Mouse (Mus musculus) frontal cortex, postnatal 10 days (tissue): ENCODE data around the gene Timm50.

ENCODE experiments used
- DNase-seq, 2 experiments: peaks; one replicate each; pipeline ENCODE4 v3.0.0; 2022; ENCODE audit warnings: low spot score in 2 of 2, mixed read lengths in 1 of 2

The Timm50 gene

DNA sequence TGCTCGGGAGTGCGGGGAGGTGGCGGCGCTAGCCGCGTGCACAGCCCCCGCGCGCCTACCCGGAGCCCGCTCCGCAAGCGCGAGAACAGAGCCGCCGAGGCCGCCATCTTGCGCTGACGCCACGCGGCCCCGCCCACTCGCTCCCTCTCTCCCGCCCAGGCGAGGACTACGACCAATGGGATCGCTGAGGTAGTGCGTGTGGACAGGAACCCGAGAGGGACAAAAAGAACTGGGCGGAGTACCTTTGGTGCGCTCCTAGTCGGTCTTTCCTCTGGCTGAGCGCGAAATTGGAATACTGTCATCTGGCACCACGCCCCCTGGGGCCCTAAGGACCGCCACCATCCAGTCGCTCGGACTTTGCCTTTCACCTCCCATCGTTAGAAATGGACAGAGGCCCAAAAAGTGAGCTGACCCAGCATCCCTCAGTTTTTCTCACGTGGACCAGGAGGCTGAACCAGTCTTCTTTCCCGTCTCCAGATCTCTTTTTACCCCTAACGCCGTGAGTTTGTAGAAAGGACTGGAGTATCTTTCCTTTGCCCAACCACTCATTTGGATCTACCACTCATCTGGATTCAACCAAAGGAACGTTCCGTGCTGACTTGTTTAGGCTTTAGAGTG is at the start of gene Timm50:
Gene Timm50, minus strand, starts transcription at position 147 of the 618 bp plus-strand sequence.
- DNase-seq: peak; percentile 97 to 98

DNA sequence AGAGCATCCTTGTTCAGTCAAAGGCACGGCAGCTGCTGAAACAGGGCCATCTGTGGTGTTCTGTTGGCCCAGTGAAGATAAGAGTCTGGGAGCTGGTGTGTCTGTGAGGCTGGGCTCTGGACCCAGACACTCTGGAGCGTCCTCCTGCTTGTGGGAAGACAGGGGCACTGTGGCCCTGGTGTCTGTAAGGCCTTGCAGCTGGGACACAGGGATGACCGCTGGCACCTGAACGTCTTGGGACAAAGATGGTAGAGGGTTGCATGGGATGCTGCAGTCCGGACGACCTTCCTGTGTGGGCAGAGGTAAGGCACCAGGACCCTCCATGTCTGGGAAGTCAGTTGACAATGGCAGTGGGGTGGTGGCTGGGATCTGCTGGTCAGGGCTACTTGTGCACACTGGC is 48.4 kb upstream of the Timm50 start:
- DNase-seq: no peak

DNA sequence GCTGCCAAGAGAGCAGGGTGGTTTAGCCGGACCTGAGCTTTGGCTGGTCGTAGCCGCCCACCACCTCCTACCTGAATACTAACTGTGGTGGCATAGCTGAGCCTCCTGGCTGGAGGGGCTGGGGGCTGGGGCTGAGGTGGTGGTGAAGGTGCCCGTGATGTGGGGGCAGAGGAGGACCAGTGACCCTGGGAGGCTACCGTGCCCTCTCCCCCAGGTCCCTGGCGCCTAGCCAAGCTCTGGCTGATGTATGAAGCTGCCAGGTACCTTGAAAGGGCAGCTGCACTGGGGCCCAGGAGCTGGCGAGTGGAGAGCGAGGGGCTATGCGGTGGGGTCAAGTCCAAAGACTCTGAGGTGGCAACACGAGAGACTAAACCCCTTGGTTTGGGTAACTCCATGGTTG is 48.0 kb upstream of the Timm50 start:
- DNase-seq: no peak

DNA sequence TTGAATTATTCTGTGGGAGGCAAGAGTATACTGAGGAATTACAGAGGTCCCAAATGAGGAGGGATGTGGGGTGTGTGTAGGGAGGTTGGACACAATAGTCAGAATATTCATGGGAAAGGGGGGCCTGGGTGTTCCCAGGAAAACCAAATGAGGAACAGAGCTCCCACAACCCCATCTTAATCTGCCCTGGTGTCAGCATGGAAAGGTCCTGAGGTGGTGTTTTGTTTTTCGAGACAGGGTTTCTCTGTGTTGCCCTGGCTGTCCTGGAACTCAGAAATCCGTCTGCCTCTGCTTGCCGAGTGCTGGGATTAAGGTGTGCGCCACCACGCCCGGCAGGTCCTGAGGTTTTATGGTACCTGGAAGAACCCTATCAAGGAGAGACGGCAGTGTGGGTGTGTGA is 46.6 kb upstream of the Timm50 start:
- DNase-seq: no peak

DNA sequence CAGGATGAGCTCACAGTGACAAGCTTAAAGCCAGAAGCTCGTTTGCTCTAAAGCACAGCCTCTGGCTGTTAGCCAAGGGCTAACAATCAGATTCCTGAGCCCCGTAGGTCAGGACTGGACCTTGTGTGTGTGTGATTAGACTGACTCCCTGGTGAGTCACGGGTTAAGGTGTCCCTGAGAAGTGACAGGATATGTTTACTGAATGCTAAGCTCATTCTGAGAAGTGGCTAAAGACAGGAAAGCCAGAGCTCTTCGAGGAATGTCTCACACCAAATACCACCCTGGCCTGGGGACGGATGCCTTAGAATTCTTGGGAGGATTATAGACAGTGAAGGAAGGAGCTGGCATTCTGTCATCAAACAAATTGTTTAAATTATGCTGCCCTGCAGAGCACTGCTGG is 46.1 kb upstream of the Timm50 start:
- DNase-seq: no peak

DNA sequence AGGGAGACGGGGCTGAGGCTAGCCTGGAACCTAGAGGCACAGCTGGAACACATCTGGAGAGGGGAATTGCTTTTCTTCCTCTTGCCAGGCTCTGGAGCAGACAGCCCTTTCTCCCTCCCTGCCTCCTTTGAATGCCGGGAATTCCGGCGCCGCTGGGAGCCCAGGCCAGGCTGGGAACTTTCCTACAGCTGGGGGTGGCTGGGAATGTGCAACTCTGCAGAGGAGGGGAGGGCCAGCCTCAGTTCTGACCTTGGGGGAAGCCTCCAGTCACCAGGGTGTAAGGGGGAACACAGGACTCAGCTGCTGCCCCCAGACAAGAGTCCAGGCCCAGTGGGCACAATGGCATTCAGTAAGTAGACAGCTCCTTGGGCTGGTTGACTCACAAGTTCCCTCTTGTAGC is 45.1 kb upstream of the Timm50 start:
- DNase-seq: no peak

DNA sequence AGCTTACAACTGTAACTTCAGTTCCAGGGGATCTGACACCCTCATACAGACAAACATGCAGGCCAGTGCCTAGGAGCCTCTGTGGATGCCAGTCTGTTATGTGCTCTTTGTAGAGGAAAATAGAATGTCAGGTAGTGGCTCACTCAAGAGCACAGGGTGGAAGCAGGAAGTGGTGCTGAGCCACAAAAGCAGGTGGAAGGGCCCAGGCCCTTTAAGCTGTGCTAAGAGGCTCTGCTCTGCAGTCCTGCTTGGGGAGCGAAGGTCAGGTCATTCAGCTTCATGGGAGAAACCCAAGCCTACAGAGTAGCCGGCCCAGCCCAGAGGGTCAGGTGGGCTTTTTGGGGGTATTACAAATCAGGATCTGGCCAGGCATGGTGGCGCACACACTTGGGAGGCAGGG is 43.3 kb upstream of the Timm50 start:
- no peak for DNase-seq

DNA sequence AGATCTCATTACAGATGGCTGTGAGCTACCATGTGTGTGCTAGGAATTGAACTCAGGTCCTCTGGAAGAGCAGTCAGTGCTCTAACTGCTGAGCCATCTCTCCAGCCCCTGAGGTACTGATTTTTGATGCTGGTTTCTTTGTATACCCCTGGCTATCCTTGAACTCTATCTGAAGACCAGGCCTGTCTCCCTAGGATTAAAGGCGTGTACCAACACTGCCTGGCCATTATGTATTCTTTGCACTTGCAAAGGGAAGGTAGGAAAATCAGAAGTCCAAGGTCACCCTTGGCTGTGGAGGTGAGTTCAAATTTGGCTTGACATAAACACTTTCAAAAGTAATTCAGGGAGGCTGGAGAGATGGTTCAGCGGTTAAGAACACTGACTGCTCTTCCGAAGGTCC is 42.7 kb upstream of the Timm50 start:
- DNase-seq: no peak

DNA sequence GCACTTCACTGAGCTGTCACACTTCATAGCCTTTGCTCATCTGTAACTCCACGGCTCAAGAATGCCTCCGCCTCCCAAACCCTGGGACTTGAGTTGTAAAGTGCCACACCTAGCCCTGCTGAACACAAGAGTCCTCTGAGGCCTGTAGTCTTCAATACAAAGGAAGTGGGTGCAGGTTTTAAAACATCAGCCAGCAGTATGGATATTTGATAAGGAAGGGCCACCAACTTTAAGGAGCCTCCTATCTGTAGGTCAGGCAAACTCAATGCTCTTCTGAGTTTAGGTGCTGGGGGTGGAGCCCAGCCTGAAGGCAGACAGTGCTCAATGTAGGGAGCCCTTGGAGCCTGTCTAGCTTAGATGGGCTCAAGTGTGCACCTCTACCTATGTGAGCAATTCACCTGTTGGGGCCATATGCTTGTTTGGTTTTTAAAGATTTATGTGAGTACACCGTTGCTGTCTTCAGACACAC is 42.3 kb upstream of the Timm50 start:
- DNase-seq: no peak

DNA sequence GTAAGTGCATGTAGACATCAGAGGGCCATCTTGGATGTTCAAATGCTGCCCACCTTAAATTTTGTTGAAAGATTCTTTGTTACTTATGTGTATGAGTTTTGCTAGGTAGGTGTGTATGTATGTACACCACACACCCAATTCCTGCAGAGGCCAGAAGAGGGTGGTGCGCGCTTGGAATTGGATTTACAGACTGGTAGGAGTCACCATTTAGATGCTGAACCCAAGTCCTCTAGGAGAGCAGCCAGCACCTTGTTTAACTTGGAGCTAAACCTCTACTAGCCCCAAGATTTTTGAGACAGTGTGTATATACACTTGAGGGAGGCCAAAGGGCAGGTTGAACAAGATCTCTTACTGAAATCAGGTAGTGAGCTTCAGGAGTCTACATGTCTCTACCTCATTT is 41.4 kb upstream of the Timm50 start:
- no peak for DNase-seq

DNA sequence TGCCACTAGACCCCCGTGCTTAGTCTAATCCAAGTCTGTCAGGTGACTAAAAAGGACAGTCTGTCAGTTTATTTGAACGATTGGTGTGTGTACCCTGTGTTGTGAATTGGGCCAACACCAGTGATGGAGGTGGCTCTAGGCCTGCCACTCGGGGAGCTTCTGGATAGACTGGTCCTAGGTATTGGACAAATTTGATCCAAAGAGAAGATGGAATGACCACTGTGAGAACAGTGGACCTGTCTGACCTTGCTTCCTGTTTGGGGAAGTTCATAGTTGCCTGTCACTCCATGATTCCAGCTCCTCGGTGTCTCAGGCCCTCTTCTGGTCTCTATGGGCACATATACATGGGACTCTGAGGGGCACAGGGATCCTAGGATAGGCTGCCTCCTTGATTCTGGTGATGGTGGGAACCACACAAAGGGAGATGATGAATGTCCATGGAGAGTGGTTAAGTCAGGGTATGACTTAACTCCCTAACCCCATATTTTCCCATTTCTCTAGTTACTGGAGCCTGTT is 39.9 kb upstream of the Timm50 start:
- no peak for DNase-seq

DNA sequence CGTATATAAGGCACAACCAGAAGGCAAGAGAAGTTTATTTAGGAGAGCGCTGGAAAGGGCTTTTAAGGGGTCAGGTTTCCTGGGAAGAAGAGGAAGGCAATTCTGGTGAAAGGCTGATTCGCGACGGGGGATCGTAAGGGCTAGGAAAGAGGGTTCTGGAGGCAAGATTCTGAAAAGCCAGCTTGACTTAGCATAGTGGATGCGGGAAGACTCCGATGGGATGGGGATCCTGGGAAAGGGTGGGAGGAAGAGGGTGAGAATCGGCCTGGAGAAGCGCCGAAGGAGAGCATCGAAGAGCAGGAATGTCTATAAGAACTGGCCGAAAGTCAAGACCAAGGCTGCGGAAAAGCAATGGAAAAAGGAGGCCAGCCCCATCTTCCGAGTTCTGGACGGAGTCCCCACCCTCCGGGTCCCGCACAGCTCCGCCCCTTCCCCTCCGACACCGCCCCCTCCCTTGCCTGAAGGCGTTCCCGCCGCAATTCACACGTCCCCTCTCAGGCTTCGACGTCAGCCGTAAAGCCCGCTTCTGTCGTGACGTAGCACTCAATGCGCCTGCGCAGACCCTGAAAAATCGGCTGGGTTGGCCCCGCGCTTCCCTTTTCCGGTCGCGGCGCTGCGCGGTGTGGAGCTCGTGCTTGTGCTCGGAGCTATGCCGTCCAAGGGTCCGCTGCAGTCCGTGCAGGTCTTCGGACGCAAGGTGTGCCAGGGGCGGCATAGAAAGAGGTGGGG is 38.4 kb upstream of the Timm50 start, which contains the start of gene Rps16:
Gene Rps16, plus strand, starts transcription at position 498 of the 729 bp plus-strand sequence.
- DNase-seq: peak; percentile 94 to 98

DNA sequence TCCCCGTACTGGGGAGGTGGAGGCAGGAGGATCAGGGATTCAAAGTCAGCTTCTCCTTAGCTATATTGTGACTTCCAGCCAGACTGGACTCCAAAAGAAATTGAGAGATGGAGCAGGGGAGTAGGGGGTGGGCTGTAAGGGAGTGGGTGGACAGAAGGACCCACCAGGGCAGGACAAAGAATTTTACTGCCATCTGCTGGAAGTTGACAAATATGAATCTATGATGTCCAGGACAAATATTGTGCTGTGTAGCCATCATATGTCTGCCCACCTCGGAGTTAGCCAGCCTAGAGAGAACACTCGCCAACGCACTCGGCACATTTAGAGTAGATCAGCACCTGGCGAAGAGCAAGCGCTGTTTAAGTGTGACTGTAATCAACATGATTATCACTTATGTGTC is 36.7 kb upstream of the Timm50 start:
- no peak for DNase-seq

DNA sequence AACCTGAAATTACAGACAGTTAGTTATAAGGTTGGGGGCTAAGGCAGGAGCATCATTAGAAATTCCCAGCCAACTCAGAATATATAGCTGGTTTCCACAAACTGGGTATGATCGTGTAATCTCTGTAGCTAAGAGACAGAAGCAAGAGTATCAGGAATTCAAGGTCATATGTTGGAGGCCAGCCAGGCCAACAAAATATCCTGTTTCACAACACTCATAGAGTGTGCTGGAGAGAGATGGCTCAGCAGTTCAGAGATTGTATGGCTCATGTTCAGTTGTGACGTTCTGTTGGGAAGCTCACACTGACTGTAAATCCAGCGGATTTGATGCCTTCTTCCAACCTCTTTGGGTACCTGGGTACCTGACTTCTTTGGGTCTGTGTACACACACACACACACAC is 35.9 kb upstream of the Timm50 start:
- no peak for DNase-seq

DNA sequence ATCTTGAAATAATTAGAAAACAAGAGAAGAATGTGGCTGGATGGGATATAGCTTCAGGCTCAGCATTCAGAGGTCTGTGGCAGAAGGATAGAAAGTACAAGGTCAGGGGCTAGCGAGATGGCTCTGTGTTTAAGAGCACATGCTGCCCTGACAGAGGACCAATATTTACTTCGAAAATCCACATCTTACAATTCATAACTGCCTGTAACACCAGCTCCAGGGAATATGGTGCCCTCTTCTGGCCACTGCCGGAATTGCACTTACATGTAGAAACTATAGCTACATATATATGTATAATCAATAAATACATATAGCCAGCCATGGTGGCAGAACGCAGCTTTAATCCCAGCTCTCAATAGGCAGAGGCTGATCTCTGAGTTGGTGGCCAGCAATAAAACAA is 32.8 kb upstream of the Timm50 start:
- DNase-seq: no peak

DNA sequence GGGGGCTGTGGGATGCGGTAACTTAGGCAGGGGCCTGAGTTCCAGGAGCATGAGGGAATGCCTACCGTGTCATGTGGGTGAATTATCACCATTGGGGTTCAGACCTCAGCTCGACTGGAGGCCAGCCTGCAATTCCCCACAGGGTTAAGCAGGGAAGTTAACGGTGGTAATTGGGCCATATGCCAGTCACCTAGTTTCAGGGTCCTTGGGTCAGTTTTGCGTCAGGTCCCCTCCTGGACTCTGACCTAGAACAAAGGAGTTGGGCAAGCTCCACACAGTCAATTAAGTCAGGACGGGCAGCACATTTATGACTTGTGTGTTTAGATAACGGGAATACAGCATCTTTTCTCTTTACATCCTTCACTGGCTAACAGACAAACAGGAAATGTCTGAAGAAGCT is 29.5 kb upstream of the Timm50 start:
- no peak for DNase-seq

DNA sequence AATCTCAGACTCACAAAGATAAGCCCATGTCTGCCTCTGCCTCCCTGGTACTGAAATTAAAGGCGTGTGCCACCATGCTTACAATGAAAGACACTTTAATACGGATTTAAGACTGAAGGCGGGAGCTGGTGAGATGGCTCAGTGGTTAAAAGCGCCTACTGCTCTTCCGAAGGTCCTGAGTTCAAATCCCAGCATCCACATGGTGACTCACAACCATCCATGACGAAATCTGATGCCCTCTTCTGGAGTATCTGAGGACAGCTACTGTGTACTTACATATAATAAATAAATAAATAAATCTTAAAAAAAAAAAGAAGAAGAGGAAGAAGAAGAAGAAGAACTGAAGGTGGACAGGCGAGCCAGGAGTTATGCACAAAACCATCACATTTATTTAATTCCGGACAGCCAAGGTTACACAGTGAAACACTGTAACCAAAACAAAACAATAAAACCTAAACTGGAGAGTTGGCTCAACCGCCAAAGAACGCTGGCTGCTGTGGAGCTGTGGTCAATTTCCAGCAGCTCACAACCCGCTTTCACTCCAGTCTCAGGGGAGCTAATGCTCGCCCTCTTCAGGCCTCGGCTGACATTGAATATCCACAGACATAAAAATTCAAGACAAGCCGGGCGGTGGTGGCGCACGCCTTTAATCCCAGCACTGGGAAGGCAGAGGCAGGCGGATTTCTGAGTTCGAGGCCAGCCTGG is 27.5 kb upstream of the Timm50 start:
- no peak for DNase-seq

DNA sequence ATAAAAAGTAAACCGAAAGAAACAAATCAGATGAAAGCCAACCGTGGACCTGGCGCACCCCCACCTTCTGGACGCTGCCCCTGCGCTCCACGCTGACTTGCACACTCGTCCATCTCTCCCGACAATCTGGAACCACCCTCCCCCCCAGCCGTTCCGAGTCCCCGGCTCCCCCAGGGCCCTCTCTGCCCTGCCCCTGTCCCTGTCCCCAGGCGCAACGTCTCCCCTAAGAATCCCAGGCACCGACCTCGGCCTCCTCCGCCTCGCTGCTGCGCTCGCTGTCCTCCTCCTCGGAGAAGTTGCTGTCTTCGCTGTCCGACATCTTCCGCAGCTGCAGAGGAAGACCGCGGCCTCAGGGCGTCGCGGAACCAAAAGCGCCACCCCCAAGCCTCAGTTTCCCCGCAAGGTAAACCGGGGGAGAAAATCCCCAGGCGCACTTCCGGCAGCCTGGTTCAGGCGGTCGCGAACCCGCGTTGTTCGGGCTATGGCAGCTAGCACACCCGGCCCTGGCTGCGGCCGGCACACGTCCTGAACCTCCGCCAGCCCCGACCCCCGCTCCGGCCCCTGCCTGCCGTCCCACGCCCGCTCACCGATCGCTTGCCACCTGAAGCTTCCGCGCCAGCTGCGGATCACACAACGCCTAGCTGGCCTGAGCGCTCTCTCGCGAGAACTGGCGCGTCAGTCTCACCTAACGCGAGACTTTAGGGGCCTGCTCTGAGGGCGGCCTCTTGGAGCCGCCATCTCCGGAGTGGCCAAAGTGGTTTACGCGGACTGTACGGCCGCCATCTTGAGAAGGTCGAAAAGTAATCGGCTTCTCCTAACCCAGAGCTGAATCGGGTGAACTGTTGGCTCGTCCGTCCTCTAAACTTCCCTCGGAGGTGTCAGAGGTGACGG is 26.5 kb upstream of the Timm50 start, which contains the start of gene Supt5:
Gene Supt5, minus strand, starts transcription at position 639 of the 891 bp plus-strand sequence.
- peak; percentile 95 to 96 for DNase-seq

DNA sequence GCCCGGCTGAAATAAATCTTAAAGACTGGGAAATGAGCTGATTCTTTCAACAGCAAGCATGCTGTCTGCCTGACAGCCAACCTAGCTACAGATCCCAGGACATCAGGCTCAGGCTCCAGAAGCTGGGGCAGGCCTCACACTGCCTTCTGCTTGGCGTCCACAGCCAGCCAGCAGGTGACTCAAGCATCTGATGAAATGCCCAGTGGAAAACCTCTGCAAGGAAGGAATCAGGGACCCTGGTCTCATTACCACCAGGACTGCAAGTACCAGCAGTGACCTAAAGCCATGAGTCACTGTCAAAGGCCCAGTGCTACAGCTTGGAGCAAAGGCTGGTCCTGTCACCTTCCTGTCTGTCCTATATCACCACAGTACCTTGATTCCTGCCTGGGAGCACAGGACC is 23.6 kb upstream of the Timm50 start:
- DNase-seq: no peak

DNA sequence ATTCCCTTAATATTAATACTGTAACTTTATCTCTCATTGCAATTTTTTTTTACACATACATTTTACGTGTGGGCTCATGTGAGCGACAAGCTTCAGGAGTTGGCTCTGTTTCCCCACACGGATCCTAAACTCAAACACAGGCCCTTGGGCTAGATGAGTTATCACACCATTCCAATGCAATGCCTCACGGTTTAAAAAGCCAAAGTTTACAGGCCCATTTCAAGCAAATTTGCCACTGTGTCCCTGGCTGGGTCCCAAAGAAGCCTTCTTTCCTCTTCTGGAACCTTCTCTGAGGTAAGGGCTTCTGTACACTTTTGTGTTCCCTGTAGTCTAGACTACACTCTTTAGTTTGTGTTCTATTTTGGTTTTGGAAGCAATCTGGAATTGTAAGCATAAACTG is 22.7 kb upstream of the Timm50 start:
- DNase-seq: no peak

DNA sequence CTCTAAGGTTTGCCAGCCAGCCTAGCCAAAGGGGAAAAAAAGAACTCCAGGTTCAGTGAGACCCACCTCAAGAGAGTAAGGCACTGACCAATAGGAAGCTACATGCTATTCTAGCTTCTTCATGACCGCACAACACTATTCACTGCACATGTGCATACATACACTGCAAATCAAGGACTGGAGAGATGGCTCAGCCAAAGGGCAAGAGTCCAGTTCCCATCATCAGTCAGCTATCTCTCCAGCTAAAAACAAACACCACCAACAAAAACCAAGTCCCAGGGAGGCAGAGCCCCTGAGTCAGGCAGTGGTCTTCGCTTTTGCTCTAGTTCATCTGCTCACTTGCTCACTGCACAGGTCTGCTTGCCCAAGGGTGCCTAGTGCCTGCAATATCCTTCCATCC is 16.4 kb upstream of the Timm50 start:
- no peak for DNase-seq

DNA sequence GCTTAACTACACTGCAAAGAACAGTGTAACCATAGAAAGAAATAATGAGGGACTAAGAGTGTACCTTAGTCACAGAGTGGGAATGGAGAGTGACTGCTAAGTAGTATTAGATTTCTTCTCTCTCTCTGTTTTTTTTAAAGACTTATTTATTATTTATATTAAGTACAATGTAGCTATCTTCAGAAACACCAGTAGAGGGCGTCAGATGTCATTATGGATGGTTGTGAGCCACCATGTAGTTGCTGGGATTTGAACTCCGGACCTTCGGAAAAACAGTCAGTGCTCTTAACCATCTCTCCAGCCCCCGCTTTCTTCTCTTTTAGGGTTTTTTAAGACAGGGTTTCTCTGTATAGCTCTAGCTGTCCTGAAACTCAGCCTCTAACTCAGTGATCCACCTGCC is 14.6 kb upstream of the Timm50 start:
- no peak for DNase-seq
